Mouse (Mus musculus) G1E (cell line): ENCODE measurements around the gene Lsm7.

Experiments
- CTCF ChIP-seq: IDR thresholded peaks from 2 replicates; pipeline ENCODE4 v1.5.1; 2012; ENCODE audit warnings: low read depth, low read length, inconsistent platforms, mixed read lengths
- GATA2 ChIP-seq: IDR thresholded peaks from 2 replicates; pipeline ENCODE4 v1.6.1; 2012; ENCODE audit warnings: low read depth, low read length, inconsistent platforms, borderline replicate concordance
- TAL1 ChIP-seq: conservative IDR thresholded peaks from 2 replicates; pipeline ENCODE4 v1.6.1; 2012; ENCODE audit warnings: low read depth, low read length, inconsistent platforms, mixed read lengths

- no peak for TF ChIP-seq CTCF
- TF ChIP-seq GATA2, result no peak
- no peak for TF ChIP-seq TAL1
Measured at GRCm38 (mm10) chr10:80821991-80822390, 33.0 kb downstream of the Lsm7 start.
